Mouse (Mus musculus) embryonic facial prominence, embryonic 10.5 days (tissue): ENCODE measurements around the gene Psap. TPM values are rescaled to one million over a fixed set of nuclear protein-coding genes. Genes with fewer than 3 reads are reported as not detected.
"Not testable (repeated sequence)": the region's sequence is repeated elsewhere in the genome, so short reads cannot be mapped to it uniquely, and the experiment has no call there.

Experiments
- DNase-seq: peaks from one replicate; pipeline ENCODE4 v3.0.0-alpha.2; 2017; ENCODE audit warnings: low spot score
- H3K27ac ChIP-seq: fragments of 300-500 bp; sonication (generic); replicated peaks from 2 replicates; pipeline ENCODE4 v1.5.1; 2016; ENCODE audit warnings: mild to moderate bottlenecking
- H3K27me3 ChIP-seq: fragments of 300-500 bp; sonication (generic); replicated peaks from 2 replicates; pipeline ENCODE4 v1.6.1; 2016; ENCODE audit warnings: low read depth, mild to moderate bottlenecking; ENCODE audit not compliant: poor library complexity, severe bottlenecking
- H3K36me3 ChIP-seq: fragments of 300-500 bp; sonication (generic); replicated peaks from 2 replicates; pipeline ENCODE4 v1.6.1; 2016; ENCODE audit warnings: mild to moderate bottlenecking, moderate library complexity
- H3K4me1 ChIP-seq: fragments of 300-500 bp; sonication (generic); 2 replicates; pipeline ENCODE4 v1.6.1; 2016
- H3K4me3 ChIP-seq: fragments of 300-500 bp; sonication (generic); 2 replicates; pipeline ENCODE4 v1.5.1; 2016; ENCODE audit warnings: mild to moderate bottlenecking, moderate library complexity
- H3K9me3 ChIP-seq: fragments of 300-500 bp; sonication (generic); 2 replicates; pipeline ENCODE4 v1.6.1; 2016; ENCODE audit warnings: mild to moderate bottlenecking
- WGBS: fragments of 180-500 bp; shearing (Covaris S2); methylation state at CpG from one replicate; pipeline ENCODE4 v1.1.7; 2016; 5-methylcytosine and 5-hydroxymethylcytosine counted together
- polyA plus RNA-seq: library from polyadenylated mRNA; unstranded; fragments of >200 nt; fragmentation: Nextera tagmentation; extraction: Ambion mirVana; gene quantifications from 2 replicates; pipeline ENCODE4 v1.2.1, GENCODE M21; 2016

Psap gene
- 47.1 and 49.0 TPM in 2 replicates for polyA plus RNA-seq

GRCm38 (mm10) chr10:60277207-60278005, at the start of gene Psap:
Psap (plus strand) TSS chr10:60277627.
- peaks cover 43% of the 10 kb centered on the region for H3K4me1 ChIP-seq
- H3K36me3 ChIP-seq, result peaks cover 4% of the 10 kb centered on the region; the same call in 1 of the 2 replicates
- no peaks in the 10 kb centered on the region for H3K9me3 ChIP-seq
- no peaks in the 10 kb centered on the region for H3K27me3 ChIP-seq
- WGBS, result 2% methylated on average over 54 of the region's 54 CpGs
- H3K4me3 ChIP-seq, result peak within 1 kb of the TSS; percentile 86
- peak; percentile 94 for DNase-seq
- peak within 1 kb of the TSS; percentile 97 for H3K27ac ChIP-seq

DNA sequence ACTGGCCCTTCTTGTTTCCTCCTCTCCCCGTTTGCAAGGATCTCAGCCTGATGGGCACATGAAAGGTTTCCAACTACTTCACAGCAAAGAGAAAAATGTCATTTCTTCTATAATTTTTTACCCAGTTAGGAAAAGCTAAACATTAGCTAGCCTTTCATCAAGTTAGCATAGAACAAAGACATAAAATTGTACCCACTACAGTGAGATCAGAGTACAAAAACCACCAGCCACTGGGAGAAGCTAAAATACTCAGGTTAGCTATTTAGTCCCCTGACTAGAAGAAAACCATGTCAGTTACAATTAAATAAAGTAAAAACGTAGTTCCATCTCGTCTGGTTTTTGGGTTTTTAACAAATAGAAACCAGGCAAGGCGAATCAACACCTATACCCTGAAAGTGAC, 49.8 kb upstream of the Psap start:
- WGBS, result 72% methylated on average over 4 of the region's 4 CpGs
- no peaks in the 10 kb centered on the region for H3K9me3 ChIP-seq
- H3K36me3 ChIP-seq, result no peaks in the 10 kb centered on the region
- no peaks in the 10 kb centered on the region for H3K27me3 ChIP-seq
- H3K4me1 ChIP-seq, result peaks cover 24% of the 10 kb centered on the region
- no peak for DNase-seq
- no peak overlapping the region for H3K27ac ChIP-seq
- no peak overlapping the region for H3K4me3 ChIP-seq

GRCm38 (mm10) chr10:60229113-60229512, 48.3 kb upstream of the Psap start:
- no peaks in the 10 kb centered on the region for H3K27me3 ChIP-seq
- no peaks in the 10 kb centered on the region for H3K36me3 ChIP-seq
- H3K9me3 ChIP-seq, result no peaks in the 10 kb centered on the region
- H3K4me1 ChIP-seq, result peaks cover 24% of the 10 kb centered on the region
- 87% methylated on average over 6 of the region's 6 CpGs for WGBS
- H3K27ac ChIP-seq, result no peak overlapping the region
- no peak for DNase-seq
- no peak overlapping the region for H3K4me3 ChIP-seq

GRCm38 (mm10) chr10:60230321-60231088, 46.9 kb upstream of the Psap start:
- H3K9me3 ChIP-seq, result no peaks in the 10 kb centered on the region
- no peaks in the 10 kb centered on the region for H3K27me3 ChIP-seq
- no peak overlapping the region for H3K4me3 ChIP-seq
- H3K36me3 ChIP-seq, result no peaks in the 10 kb centered on the region
- H3K27ac ChIP-seq, result peak overlapping the region; percentile 35
- peaks cover 24% of the 10 kb centered on the region for H3K4me1 ChIP-seq
- no peak for DNase-seq
- 71% methylated on average over 6 of the region's 6 CpGs for WGBS

GRCm38 (mm10) chr10:60234006-60234405, 43.4 kb upstream of the Psap start:
- Histone ChIP-seq H3K36me3 (no peaks in the 10 kb centered on the region), H3K4me3 (no peak overlapping the region), H3K9me3 (no peaks in the 10 kb centered on the region), H3K27ac (no peak overlapping the region), H3K4me1 (peaks cover 14% of the 10 kb centered on the region; the same call in 1 of the 2 replicates), H3K27me3 (no peaks in the 10 kb centered on the region)
- DNase-seq, result no peak
- WGBS, result 75% methylated on average over 9 of the region's 9 CpGs

DNA sequence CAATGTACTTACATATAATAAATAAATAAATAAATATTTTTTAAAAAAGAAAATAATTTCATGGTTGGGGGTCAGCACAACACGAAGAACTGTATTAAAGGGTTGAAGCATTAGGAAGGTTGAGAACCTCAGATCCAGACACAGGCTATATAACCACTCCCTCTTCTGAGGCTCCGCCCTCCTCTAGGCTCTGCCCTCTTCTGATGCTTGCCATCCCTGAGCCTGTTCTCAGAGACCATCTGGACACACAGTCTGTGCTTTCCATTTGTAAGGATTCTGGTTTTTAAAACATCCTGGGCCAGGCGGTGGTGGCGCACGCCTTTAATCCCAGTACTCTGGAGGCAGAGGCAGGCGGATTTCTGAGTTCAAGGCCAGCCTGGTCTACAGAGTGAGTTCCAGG, 41.6 kb upstream of the Psap start:
- not testable (repeated sequence) for H3K4me3 ChIP-seq, H3K36me3 ChIP-seq, H3K27ac ChIP-seq, H3K4me1 ChIP-seq, H3K9me3 ChIP-seq, H3K27me3 ChIP-seq, DNase-seq
- WGBS, result 94% methylated on average over 6 of the region's 6 CpGs

- peak; percentile 67 for DNase-seq
- Histone ChIP-seq H3K4me1 (no peaks in the 10 kb centered on the region), H3K27me3 (no peaks in the 10 kb centered on the region), H3K9me3 (no peaks in the 10 kb centered on the region), H3K4me3 (no peak overlapping the region), H3K36me3 (no peaks in the 10 kb centered on the region), H3K27ac (no peak overlapping the region)
- WGBS, result 69% methylated on average over 10 of the region's 10 CpGs
These were observed 39.8 kb upstream of the Psap start for GRCm38 (mm10) chr10:60237475-60238154.

DNA sequence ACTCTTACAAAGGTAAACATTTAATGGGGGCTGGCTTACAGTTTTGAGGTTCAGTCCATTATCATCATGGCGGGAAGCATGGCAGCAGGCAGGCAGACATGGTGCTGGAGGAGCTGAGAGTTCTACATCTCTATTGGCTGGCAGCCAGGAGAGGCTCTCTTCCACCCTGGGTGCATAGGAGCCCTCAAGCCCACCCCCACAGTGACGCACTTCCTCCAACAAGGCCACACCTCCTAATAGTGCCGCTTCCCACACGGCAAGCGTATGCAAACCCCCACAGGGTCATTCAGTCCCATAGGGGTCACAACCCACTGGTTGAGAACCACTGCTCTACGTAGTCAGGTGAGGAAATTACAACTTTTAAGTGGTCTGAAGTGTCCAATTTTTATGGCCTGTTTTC, 37.0 kb upstream of the Psap start:
- Histone ChIP-seq H3K27ac (no peak overlapping the region), H3K27me3 (no peaks in the 10 kb centered on the region), H3K9me3 (no peaks in the 10 kb centered on the region), H3K4me3 (no peak overlapping the region), H3K36me3 (no peaks in the 10 kb centered on the region), H3K4me1 (no peaks in the 10 kb centered on the region)
- no peak for DNase-seq
- 87% methylated on average over 6 of the region's 6 CpGs for WGBS

- DNase-seq, result no peak
- Histone ChIP-seq H3K4me1 (no peaks in the 10 kb centered on the region), H3K27me3 (no peaks in the 10 kb centered on the region), H3K4me3 (no peak overlapping the region), H3K9me3 (no peaks in the 10 kb centered on the region), H3K36me3 (no peaks in the 10 kb centered on the region), H3K27ac (no peak overlapping the region)
- WGBS, result 89% methylated on average over 5 of the region's 5 CpGs
These were observed 33.5 kb upstream of the Psap start for GRCm38 (mm10) chr10:60243941-60244340.

- no peaks in the 10 kb centered on the region for H3K27me3 ChIP-seq
- H3K9me3 ChIP-seq, result no peaks in the 10 kb centered on the region
- no peaks in the 10 kb centered on the region for H3K36me3 ChIP-seq
- WGBS, result 5% methylated on average over 8 of the region's 8 CpGs
- no peaks in the 10 kb centered on the region for H3K4me1 ChIP-seq
- DNase-seq, result peak; percentile 89
- no peak overlapping the region for H3K27ac ChIP-seq
- no peak overlapping the region for H3K4me3 ChIP-seq
These were observed 32.4 kb upstream of the Psap start for GRCm38 (mm10) chr10:60245041-60245440.

- Histone ChIP-seq H3K36me3 (no peaks in the 10 kb centered on the region), H3K27ac (no peak overlapping the region), H3K27me3 (no peaks in the 10 kb centered on the region), H3K4me3 (no peak overlapping the region), H3K9me3 (no peaks in the 10 kb centered on the region), H3K4me1 (no peaks in the 10 kb centered on the region)
- no peak for DNase-seq
- 84% methylated on average over 7 of the region's 7 CpGs for WGBS
These were observed 31.8 kb upstream of the Psap start for GRCm38 (mm10) chr10:60245635-60246034.

DNA sequence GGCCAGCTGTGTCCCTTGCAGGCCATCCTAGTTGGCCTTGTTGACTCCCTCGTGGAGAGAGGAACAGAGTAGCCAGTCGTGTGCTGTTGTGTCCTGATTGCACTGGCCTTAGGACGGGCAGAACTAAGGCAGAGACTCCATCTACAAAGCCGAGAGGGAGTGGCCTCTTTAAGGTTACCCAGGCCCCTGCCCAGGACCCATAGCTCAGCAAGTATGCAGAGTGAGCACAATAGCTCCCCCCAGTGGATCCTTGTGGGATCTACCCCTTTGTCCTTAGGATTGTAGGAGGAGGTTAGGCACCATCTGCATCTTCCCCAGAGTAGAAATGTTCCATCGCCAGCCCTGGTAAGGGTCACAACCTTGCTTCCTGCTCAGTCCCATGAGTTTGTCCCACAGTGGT, 30.9 kb upstream of the Psap start:
- no peak overlapping the region for H3K27ac ChIP-seq
- no peaks in the 10 kb centered on the region for H3K27me3 ChIP-seq
- 35% methylated on average over 5 of the region's 5 CpGs for WGBS
- DNase-seq, result peak; percentile 72
- H3K4me1 ChIP-seq, result no peaks in the 10 kb centered on the region
- no peaks in the 10 kb centered on the region for H3K36me3 ChIP-seq
- no peaks in the 10 kb centered on the region for H3K9me3 ChIP-seq
- no peak overlapping the region for H3K4me3 ChIP-seq
